Mouse (Mus musculus) forebrain, embryonic 11.5 days (tissue): ENCODE results near the gene Cacna2d4. TPM values are rescaled to one million over a fixed set of nuclear protein-coding genes. Genes with fewer than 3 reads are reported as not detected.

ENCODE experiments used
- ATAC-seq: fragments of 200-750 bp; cut with Nextera tagmentation; replicated peaks from 2 replicates; pipeline ENCODE4 v1.8.0; 2017; ENCODE audit warnings: moderate TSS enrichment; ENCODE audit not compliant: low FRiP score
- DNase-seq: peaks from one replicate; pipeline ENCODE4 v3.0.0-alpha.2; 2017; ENCODE audit warnings: low spot score
- H3K27ac ChIP-seq: fragments of 300-500 bp; sonication (generic); 2 replicates; pipeline ENCODE4 v1.5.1; 2014; ENCODE audit warnings: low read depth, low read length
- H3K27me3 ChIP-seq: fragments of 300-500 bp; sonication (generic); 2 replicates; pipeline ENCODE4 v1.6.1; 2014; ENCODE audit warnings: mild to moderate bottlenecking, low read length, mixed read lengths; ENCODE audit not compliant: control insufficient read depth, insufficient read depth
- H3K36me3 ChIP-seq: fragments of 300-500 bp; sonication (generic); 2 replicates; pipeline ENCODE4 v1.6.1; 2014; ENCODE audit warnings: mild to moderate bottlenecking, low read length, moderate library complexity, mixed read lengths; ENCODE audit not compliant: control insufficient read depth, insufficient read depth
- H3K4me1 ChIP-seq: fragments of 300-500 bp; sonication (generic); replicated peaks from 2 replicates; pipeline ENCODE4 v1.6.1; 2014; ENCODE audit warnings: low read length, mixed read lengths; ENCODE audit not compliant: control insufficient read depth, insufficient read depth
- H3K4me2 ChIP-seq: fragments of 300-500 bp; sonication (generic); 2 replicates; pipeline ENCODE4 v1.6.1; 2014; ENCODE audit warnings: low read depth, mild to moderate bottlenecking, low read length, moderate library complexity, mixed read lengths; ENCODE audit not compliant: severe bottlenecking
- H3K4me3 ChIP-seq: fragments of 300-500 bp; sonication (generic); 2 replicates; pipeline ENCODE4 v1.5.1; 2014; ENCODE audit warnings: low read depth, low read length
- H3K9ac ChIP-seq: fragments of 300-500 bp; sonication (generic); 2 replicates; pipeline ENCODE4 v1.6.1; 2014; ENCODE audit warnings: low read length
- H3K9me3 ChIP-seq: fragments of 300-500 bp; sonication (generic); 2 replicates; pipeline ENCODE4 v1.6.1; 2016; ENCODE audit warnings: low read length, mixed read lengths; ENCODE audit not compliant: control insufficient read depth
- WGBS: fragments of 180-500 bp; shearing (Covaris S2); extraction: QIAGEN DNeasy Blood & Tissue Kit; methylation state at CpG from one replicate; pipeline ENCODE4 v1.1.7; 2014; 5-methylcytosine and 5-hydroxymethylcytosine counted together
- polyA plus RNA-seq: library from polyadenylated mRNA; unstranded; fragments of >200 nt; fragmentation: Nextera tagmentation; extraction: Ambion mirVana; gene quantifications from 2 replicates; pipeline ENCODE4 v1.2.1, GENCODE M21; 2014

The Cacna2d4 gene
- polyA plus RNA-seq, 1 experiment from 2014 or later: 0.05 TPM

DNA sequence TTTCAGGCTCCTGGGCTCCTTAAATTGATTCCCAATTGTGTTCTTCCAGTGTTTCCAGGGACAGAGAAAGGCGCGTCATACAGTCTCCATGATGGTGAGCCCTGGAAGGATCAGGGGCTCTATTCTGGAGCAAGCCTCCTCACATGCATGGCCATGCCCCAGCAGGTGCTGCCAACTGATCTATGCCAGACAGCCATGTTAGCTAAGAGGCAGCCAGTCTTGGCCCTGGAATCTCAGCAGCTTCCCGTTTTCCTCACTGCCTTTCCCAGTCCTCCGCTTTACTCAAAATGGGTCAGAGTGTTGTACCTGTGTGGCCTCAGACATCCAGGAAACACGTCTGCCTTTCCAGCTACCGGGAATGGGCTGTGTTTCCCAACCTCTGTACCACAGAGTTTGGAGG is 10.6 kb upstream of the Cacna2d4 start:
- Histone ChIP-seq H3K9ac (no peak overlapping the region), H3K27ac (no peak overlapping the region), H3K4me2 (no peak overlapping the region), H3K27me3 (no peaks in the 10 kb centered on the region), H3K4me3 (no peak overlapping the region), H3K4me1 (no peaks in the 10 kb centered on the region), H3K36me3 (no peaks in the 10 kb centered on the region; the same call in 1 of the 2 replicates), H3K9me3 (no peaks in the 10 kb centered on the region)
- DNase-seq (peak; percentile 35), ATAC-seq (no peak)
- WGBS: 88% methylated on average over 6 of the region's 6 CpGs

DNA sequence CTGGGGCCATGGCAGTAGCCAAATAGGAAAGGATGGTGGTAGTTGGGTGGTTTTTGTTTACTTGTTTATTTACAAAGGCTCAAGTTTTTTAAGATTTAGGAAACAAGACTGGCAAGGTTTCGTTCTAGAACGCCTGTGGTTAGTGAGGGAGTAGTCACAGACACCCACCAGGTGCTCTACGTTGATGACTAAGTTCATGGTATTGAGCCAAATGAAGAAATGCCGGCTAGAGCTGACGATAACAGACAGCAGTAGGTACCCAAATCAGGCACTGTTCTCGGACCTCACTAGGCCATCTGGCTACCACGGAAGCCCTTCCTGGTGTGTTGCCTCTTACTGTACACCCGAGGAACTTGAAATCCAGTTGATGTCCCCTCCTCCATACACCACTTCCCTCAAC is 9.3 kb upstream of the Cacna2d4 start:
- Histone ChIP-seq H3K9me3 (no peaks in the 10 kb centered on the region), H3K4me2 (no peak overlapping the region), H3K27ac (no peak overlapping the region), H3K27me3 (no peaks in the 10 kb centered on the region), H3K36me3 (no peaks in the 10 kb centered on the region), H3K4me3 (no peak overlapping the region), H3K9ac (no peak overlapping the region), H3K4me1 (no peaks in the 10 kb centered on the region)
- DNase-seq: no peak
- 92% methylated on average over 8 of the region's 8 CpGs for WGBS
- ATAC-seq: no peak

DNA sequence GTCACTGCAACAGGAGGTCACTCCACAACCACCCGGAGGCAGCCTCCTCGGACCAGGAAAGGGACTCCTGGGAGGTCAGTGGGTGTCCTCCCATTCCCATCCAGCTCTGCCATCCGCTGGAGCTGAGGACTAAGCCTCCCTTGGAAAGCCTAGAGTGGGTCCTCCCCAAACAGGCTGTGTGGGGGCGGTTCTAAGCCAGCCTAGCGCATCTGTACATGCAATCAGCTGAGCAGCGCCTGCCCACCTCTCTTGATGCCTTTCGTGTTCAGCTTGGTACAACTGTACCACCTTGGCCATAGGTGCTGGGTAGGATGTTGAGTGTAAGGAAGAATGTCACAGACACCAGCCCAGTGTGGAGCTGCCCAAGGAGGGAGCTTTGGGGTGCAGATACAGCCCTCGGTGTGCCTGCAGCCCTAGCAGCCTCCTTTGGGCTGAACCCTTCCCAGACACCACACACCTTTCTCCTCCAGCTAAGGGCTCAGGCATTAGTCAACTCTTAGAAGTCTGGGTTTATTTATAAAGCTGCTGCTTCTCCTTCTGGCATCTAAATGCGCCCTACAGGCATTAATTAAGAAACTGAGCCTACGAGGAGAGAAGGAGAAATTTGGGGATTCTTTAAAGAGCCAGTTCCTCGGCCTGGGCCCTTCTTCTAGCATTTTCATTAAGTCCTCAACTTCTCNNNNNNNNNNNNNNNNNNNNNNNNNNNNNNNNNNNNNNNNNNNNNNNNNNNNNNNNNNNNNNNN is 7.3 kb upstream of the Cacna2d4 start:
- 82% methylated on average over 11 of the region's 11 CpGs for WGBS
- Histone ChIP-seq H3K9me3 (no peaks in the 10 kb centered on the region), H3K9ac (no peak overlapping the region), H3K27ac (no peak overlapping the region), H3K4me3 (no peak overlapping the region), H3K27me3 (no peaks in the 10 kb centered on the region), H3K4me1 (no peaks in the 10 kb centered on the region), H3K4me2 (no peak overlapping the region), H3K36me3 (no peaks in the 10 kb centered on the region)
- DNase-seq: peak; percentile 34
- no peak for ATAC-seq

DNA sequence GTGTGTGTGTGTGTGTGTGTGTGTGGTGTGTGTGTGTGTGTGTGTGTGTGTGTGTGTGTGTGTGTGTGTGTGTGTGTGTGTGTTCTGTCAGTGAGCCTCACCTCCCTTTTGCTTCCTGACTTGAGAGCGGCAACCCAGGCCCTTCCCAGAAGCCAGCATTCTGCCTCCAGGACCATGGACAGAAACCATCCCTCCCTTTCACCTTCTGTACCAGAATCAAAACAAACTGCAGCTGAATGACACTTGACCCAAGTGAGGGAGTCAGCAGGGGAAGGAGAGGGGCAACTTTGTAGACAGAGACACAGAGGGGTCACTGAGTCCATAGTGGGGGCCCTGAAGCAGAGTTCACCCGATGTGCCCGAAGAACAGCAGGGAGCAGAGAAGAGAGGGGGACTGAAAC is 3.3 kb upstream of the Cacna2d4 start:
- no peak overlapping the region for H3K9ac ChIP-seq
- no peak overlapping the region for H3K4me2 ChIP-seq
- DNase-seq: no peak
- no peaks in the 10 kb centered on the region for H3K36me3 ChIP-seq
- H3K4me3 ChIP-seq: no peak overlapping the region
- no peak overlapping the region for H3K27ac ChIP-seq
- WGBS: 46% methylated on average over 3 of the region's 3 CpGs
- no peaks in the 10 kb centered on the region for H3K27me3 ChIP-seq
- no peak for ATAC-seq
- no peaks in the 10 kb centered on the region for H3K9me3 ChIP-seq
- H3K4me1 ChIP-seq: no peaks in the 10 kb centered on the region; the same call in 1 of the 2 replicates

DNA sequence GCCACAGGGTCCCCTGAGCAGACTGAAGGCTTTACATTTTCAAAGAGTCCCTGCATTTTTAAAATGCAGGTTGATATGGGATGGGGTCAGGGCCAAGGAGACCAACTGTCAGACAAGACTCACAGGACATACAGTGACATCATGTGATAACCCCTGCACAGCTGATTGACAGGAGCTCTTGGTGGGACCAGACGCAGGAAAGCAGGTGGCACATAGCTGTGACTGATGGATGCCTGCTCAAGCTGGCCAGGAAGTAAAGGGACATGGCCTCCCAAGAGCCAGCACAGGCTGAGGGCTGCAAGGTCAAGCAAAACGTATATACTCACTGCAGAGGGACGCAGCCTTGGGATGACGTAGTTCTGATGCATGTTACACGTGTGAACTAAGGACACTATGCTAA is 885 bp upstream of the Cacna2d4 start:
- H3K9me3 ChIP-seq: no peaks in the 10 kb centered on the region
- H3K4me3 ChIP-seq: no peak overlapping the region
- DNase-seq (no peak), ATAC-seq (no peak)
- H3K27ac ChIP-seq: no peak overlapping the region
- no peaks in the 10 kb centered on the region; the same call in 1 of the 2 replicates for H3K4me1 ChIP-seq
- H3K27me3 ChIP-seq: no peaks in the 10 kb centered on the region
- no peak overlapping the region for H3K9ac ChIP-seq
- H3K4me2 ChIP-seq: no peak overlapping the region
- no peaks in the 10 kb centered on the region for H3K36me3 ChIP-seq
- 87% methylated on average over 5 of the region's 5 CpGs for WGBS

DNA sequence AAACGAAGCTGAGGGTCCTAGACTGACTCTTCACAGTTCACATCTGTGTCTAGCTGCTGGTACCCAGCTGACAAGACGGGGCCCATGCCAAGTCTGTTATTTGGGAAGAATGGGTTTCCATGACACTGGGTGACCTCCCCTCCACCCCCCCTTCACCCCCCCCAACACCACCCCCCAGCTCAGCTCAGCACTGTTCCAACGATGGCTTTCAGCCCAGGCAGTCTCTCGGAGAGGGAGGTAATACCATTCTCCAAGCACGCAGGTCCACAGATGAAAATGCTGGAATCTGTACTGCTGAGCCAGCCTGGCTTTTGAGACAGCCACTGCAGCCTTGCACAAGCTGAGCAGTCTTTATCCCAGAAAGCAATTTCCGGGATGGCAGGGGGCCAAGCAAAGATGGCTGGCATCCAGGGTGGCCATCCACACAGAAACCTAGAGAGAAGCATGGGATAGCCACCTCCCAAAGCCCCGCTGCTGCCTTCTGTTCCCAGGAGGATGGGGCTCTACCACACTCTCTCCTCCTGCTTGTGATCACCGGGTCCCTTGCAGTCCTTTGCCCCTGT is 1.2 kb downstream of the Cacna2d4 start:
- no peak for DNase-seq
- no peaks in the 10 kb centered on the region for H3K9me3 ChIP-seq
- 66% methylated on average over 8 of the region's 8 CpGs for WGBS
- H3K9ac ChIP-seq: no peak overlapping the region
- H3K4me3 ChIP-seq: no peak overlapping the region
- H3K27me3 ChIP-seq: no peaks in the 10 kb centered on the region
- ATAC-seq: no peak
- no peak overlapping the region for H3K4me2 ChIP-seq
- H3K27ac ChIP-seq: no peak overlapping the region
- H3K36me3 ChIP-seq: no peaks in the 10 kb centered on the region
- H3K4me1 ChIP-seq: no peaks in the 10 kb centered on the region; the same call in 1 of the 2 replicates

DNA sequence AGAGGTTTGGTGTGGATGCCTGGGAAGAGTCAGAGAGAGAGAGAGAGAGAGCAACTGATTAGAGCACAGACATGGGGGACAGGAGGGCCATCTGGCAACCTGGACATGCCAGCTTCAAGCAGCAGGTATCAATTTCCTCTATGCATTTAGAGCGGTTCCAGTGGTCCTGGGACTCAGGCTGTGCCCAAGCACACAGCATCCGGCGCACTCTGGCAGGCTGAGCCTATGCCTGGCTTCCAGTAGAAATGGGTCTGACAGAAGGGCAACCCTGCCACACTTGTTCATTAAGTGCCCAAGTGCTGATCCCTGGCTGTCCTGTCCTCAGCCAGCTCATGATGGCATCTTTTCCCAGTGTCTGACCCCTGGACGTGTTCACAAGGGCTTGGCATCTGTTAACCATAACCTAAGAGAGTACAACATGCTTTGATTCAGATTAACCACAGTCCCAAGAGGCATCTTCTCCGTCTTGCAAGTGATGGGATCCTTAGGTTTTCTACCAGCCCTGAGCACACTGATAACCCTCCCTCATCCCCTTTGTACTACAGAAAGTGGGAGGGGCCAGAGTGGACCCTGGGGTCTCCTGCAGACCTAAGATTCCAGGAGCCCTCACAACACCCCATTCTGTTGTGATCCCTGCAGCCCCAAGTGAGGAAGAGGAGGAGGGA is 3.1 kb downstream of the Cacna2d4 start:
- no peak overlapping the region for H3K9ac ChIP-seq
- H3K36me3 ChIP-seq: no peaks in the 10 kb centered on the region
- no peaks in the 10 kb centered on the region; the same call in 1 of the 2 replicates for H3K4me1 ChIP-seq
- no peak for ATAC-seq
- H3K4me3 ChIP-seq: no peak overlapping the region
- no peak for DNase-seq
- H3K9me3 ChIP-seq: no peaks in the 10 kb centered on the region
- 87% methylated on average over 5 of the region's 5 CpGs for WGBS
- no peaks in the 10 kb centered on the region for H3K27me3 ChIP-seq
- no peak overlapping the region for H3K27ac ChIP-seq
- no peak overlapping the region for H3K4me2 ChIP-seq

DNA sequence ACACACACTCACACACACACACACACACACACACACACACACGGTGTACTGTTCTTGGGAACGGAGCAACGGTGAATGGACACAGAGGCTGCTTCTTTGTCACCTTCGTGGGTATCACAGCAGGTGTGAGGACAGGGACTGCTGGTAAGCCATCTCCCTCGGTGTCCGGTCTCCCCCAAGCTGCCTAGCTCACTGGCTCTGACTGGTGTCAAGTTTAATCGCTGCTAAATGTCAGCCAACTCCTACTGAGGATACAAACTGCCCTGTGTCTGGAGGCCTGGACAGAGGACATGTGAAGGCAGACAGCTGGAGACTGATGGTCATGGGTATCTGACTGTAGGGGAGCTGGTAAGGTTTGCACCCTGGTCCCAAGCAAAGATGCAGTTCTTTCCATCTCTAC is 3.9 kb downstream of the Cacna2d4 start:
- Histone ChIP-seq H3K27me3 (no peaks in the 10 kb centered on the region), H3K9me3 (no peaks in the 10 kb centered on the region), H3K4me2 (no peak overlapping the region), H3K27ac (no peak overlapping the region), H3K9ac (no peak overlapping the region), H3K4me3 (no peak overlapping the region), H3K4me1 (no peaks in the 10 kb centered on the region; the same call in 1 of the 2 replicates), H3K36me3 (no peaks in the 10 kb centered on the region)
- no peak for DNase-seq
- no peak for ATAC-seq
- WGBS: 78% methylated on average over 7 of the region's 7 CpGs
